ENCODE assay signal across 8 mouse cellular contexts in the genomic region with DNA sequence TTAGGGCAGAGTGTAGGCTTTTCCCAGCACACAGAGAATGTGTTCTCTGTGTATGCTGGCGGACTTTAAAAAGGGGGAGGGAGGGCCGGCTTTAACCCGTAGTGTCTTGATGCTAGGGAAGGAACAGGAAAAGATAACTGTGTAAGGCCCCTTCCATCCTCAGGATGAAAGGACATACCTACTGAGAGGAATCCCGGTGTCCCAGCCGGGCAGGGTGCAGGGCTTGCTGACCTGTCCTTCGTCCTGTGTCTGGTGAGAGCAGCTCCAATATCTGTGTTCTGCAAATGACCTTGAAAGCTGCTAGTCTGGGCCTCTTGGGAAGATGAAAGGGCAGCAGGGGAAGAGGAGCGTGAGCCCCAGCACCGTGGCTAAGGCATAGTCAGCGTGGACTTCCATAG. TPM values are rescaled to one million over a fixed set of nuclear protein-coding genes. Genes with fewer than 3 reads are reported as not detected.
DNase-seq lines count a peak whose midpoint lies in the region; ATAC-seq and TF ChIP-seq lines count a peak whose summit lies in the region.

No protein-coding gene starts in this region.

- DNase-seq in adrenal gland, postnatal 25 days, result peak; percentile 38
- no peak for DNase-seq in retina, embryonic 14.5 days (ENCODE audit: low spot score)
- DNase-seq in cerebellum, adult 9-11 months, result no peak

- peak overlapping the region; percentile 88 for H3K4me2 ChIP-seq in heart, embryonic 16.5 days (ENCODE audit: low read depth, low read length)
- H3K4me2 ChIP-seq in limb, embryonic 15.5 days, result peak overlapping the region; percentile 77
- peak overlapping the region; percentile 92 for H3K4me2 ChIP-seq in stomach, embryonic 14.5 days (replicated peaks; ENCODE audit: low read depth, low read length)

- H3K36me3 ChIP-seq in ES-Bruce4 (ENCODE audit: control insufficient read depth, insufficient read depth, low read length, poor library complexity, severe bottlenecking), result 0 out of 2 replicates have a peak, but pooled peaks cover 2% of the 10 kb centered on the region
- H3K36me3 ChIP-seq in heart, embryonic 16.5 days (ENCODE audit: control insufficient read depth, insufficient read depth), result no peaks in the 10 kb centered on the region
- 0 out of 2 replicates have a peak, but pooled peaks cover 7% of the 10 kb centered on the region for H3K36me3 ChIP-seq in limb, embryonic 15.5 days
- peaks cover 3% of the 10 kb centered on the region; the same call in 1 of the 2 replicates for H3K36me3 ChIP-seq in stomach, embryonic 14.5 days (ENCODE audit: control insufficient read depth, insufficient read depth, low read length)

- no peak for TF ChIP-seq EP300 in ES-Bruce4 (IDR thresholded peaks at IDR 0.05; ENCODE audit: insufficient read depth, low read depth, low read length)

- H3K9ac ChIP-seq in ES-Bruce4 (ENCODE audit: low read depth, poor library complexity, severe bottlenecking), result peak overlapping the region; percentile 88
- peak overlapping the region; percentile 89 for H3K9ac ChIP-seq in heart, embryonic 16.5 days (ENCODE audit: low read length)
- peak overlapping the region; percentile 88 for H3K9ac ChIP-seq in limb, embryonic 15.5 days
- H3K9ac ChIP-seq in stomach, embryonic 14.5 days (replicated peaks; ENCODE audit: low read depth, low read length), result peak overlapping the region; percentile 85; the same call in 1 of the 2 replicates

- peak overlapping the region; percentile 12; the same call in 1 of the 2 replicates for H3K4me3 ChIP-seq in ES-Bruce4 (ENCODE audit: low read depth, low read length)
- peak overlapping the region; percentile 71 for H3K4me3 ChIP-seq in heart, embryonic 16.5 days (ENCODE audit: low read length)
- peak overlapping the region; percentile 71 for H3K4me3 ChIP-seq in limb, embryonic 15.5 days
- peak overlapping the region; percentile 68 for H3K4me3 ChIP-seq in stomach, embryonic 14.5 days (ENCODE audit: low read depth, low read length)

- no peaks in the 10 kb centered on the region for H3K27me3 ChIP-seq in ES-Bruce4 (ENCODE audit: control insufficient read depth, insufficient read depth, low read length, poor library complexity, severe bottlenecking)
- H3K27me3 ChIP-seq in heart, embryonic 16.5 days (ENCODE audit: control insufficient read depth, insufficient read depth, low read length), result no peaks in the 10 kb centered on the region
- no peaks in the 10 kb centered on the region for H3K27me3 ChIP-seq in limb, embryonic 15.5 days
- H3K27me3 ChIP-seq in stomach, embryonic 14.5 days (ENCODE audit: control insufficient read depth, insufficient read depth, low read length), result no peaks in the 10 kb centered on the region

- peaks cover 3% of the 10 kb centered on the region for H3K4me1 ChIP-seq in ES-Bruce4 (ENCODE audit: control insufficient read depth, insufficient read depth, low read length)
- H3K4me1 ChIP-seq in heart, embryonic 16.5 days (ENCODE audit: control insufficient read depth, insufficient read depth, low read length), result peaks cover 42% of the 10 kb centered on the region
- H3K4me1 ChIP-seq in limb, embryonic 15.5 days, result peaks cover 13% of the 10 kb centered on the region
- peaks cover 30% of the 10 kb centered on the region for H3K4me1 ChIP-seq in stomach, embryonic 14.5 days (ENCODE audit: control insufficient read depth, insufficient read depth, low read length)

- no peaks in the 10 kb centered on the region for H3K9me3 ChIP-seq in ES-Bruce4 (replicated peaks; ENCODE audit: control insufficient read depth, insufficient read depth, low read length, poor library complexity, severe bottlenecking)
- no peaks in the 10 kb centered on the region for H3K9me3 ChIP-seq in heart, embryonic 16.5 days (replicated peaks; ENCODE audit: control insufficient read depth, low read length)
- H3K9me3 ChIP-seq in limb, embryonic 15.5 days, result no peaks in the 10 kb centered on the region
- H3K9me3 ChIP-seq in stomach, embryonic 14.5 days (ENCODE audit: control insufficient read depth, low read depth, low read length), result no peaks in the 10 kb centered on the region

- TF ChIP-seq CTCF in ES-Bruce4 (IDR thresholded peaks at IDR 0.05; ENCODE audit: low read depth, low read length), result no peak

- 0 out of 2 replicates have a peak overlapping the region, but pooled peaks have one; percentile 63 for H3K27ac ChIP-seq in ES-Bruce4 (ENCODE audit: insufficient read depth, low read length)
- peak overlapping the region; percentile 100 for H3K27ac ChIP-seq in heart, embryonic 16.5 days (ENCODE audit: low read length)
- H3K27ac ChIP-seq in limb, embryonic 15.5 days, result peak overlapping the region; percentile 100; the same call in 1 of the 2 replicates
- peak overlapping the region; percentile 99; the same call in 1 of the 2 replicates for H3K27ac ChIP-seq in stomach, embryonic 14.5 days (ENCODE audit: low read length)

- TF ChIP-seq POLR2A in ES-Bruce4 (IDR thresholded peaks at IDR 0.05; ENCODE audit: insufficient read depth, low read length), result no peak

- 27% methylated on average over 9 of the region's 9 CpGs for WGBS in heart, embryonic 16.5 days
- 74% methylated on average over 9 of the region's 9 CpGs for WGBS in limb, embryonic 15.5 days
- WGBS in stomach, embryonic 14.5 days, result 53% methylated on average over 9 of the region's 9 CpGs

- peak; percentile 19; the same call in 1 of the 2 replicates for ATAC-seq in heart, embryonic 16.5 days (replicated peaks; ENCODE audit: extremely low read depth, insufficient read depth, low FRiP score)
- no peak for ATAC-seq in limb, embryonic 15.5 days (ENCODE audit: insufficient number of reproducible peaks, low FRiP score, low TSS enrichment, low read depth)
- no peak for ATAC-seq in stomach, embryonic 14.5 days (ENCODE audit: insufficient number of reproducible peaks, insufficient read depth, low FRiP score, low read depth)
- no peak for ATAC-seq in megakaryocyte progenitor cell, adult 5-6 weeks (replicated peaks; ENCODE audit: poor library complexity)

RNA-seq across cellular contexts. Expression of a gene that starts 1.5 kb away (rescaled TPM):
- polyA plus RNA-seq in ES-Bruce4 (2011; ENCODE audit: insufficient read depth, insufficient read length, low read depth, missing spikeins), result 13.5 and 15.6 TPM in 2 replicates
- total RNA-seq in adrenal gland, postnatal 25 days (2021), result 20.5 and 26.7 TPM in 2 replicates
- 29.9 and 33.4 TPM in 2 replicates for polyA plus RNA-seq in heart, embryonic 16.5 days (2015; fragmentation: Nextera tagmentation; extraction: Ambion mirVana)
- 33.8 and 34.7 TPM in 2 replicates for polyA plus RNA-seq in limb, embryonic 15.5 days (2015; fragmentation: Nextera tagmentation; extraction: Ambion mirVana)
- 32.2 and 34.9 TPM in 2 replicates for polyA plus RNA-seq in stomach, embryonic 14.5 days (2014; fragmentation: Nextera tagmentation; extraction: Ambion mirVana)
- 4.0 and 6.0 TPM in 2 replicates for total RNA-seq in megakaryocyte progenitor cell, adult 5-6 weeks (2015)
- total RNA-seq in megakaryocyte progenitor cell, adult 5-6 weeks (2017), result 15.7 and 19.2 TPM in 2 replicates

RNA-seq across cellular contexts. Expression of a gene that starts 39.1 kb away (rescaled TPM):
- polyA plus RNA-seq in ES-Bruce4 (2011; ENCODE audit: insufficient read depth, insufficient read length, low read depth, missing spikeins), result 6.2 and 6.3 TPM in 2 replicates
- total RNA-seq in adrenal gland, postnatal 25 days (2021), result 5.9 and 7.4 TPM in 2 replicates
- polyA plus RNA-seq in heart, embryonic 16.5 days (2015; fragmentation: Nextera tagmentation; extraction: Ambion mirVana), result 1.3 and 1.5 TPM in 2 replicates
- polyA plus RNA-seq in limb, embryonic 15.5 days (2015; fragmentation: Nextera tagmentation; extraction: Ambion mirVana), result 3.4 and 3.5 TPM in 2 replicates
- polyA plus RNA-seq in stomach, embryonic 14.5 days (2014; fragmentation: Nextera tagmentation; extraction: Ambion mirVana), result 12.8 and 13.7 TPM in 2 replicates
- not detected in 2 replicates for total RNA-seq in megakaryocyte progenitor cell, adult 5-6 weeks (2015)
- not detected in 2 replicates for total RNA-seq in megakaryocyte progenitor cell, adult 5-6 weeks (2017)

RNA-seq across cellular contexts. Expression of a gene that starts 42.8 kb away (rescaled TPM):
- polyA plus RNA-seq in ES-Bruce4 (2011; ENCODE audit: insufficient read depth, insufficient read length, low read depth, missing spikeins), result 2,815 and 3,044 TPM in 2 replicates
- total RNA-seq in adrenal gland, postnatal 25 days (2021), result 485 and 642 TPM in 2 replicates
- 606 and 610 TPM in 2 replicates for polyA plus RNA-seq in heart, embryonic 16.5 days (2015; fragmentation: Nextera tagmentation; extraction: Ambion mirVana)
- polyA plus RNA-seq in limb, embryonic 15.5 days (2015; fragmentation: Nextera tagmentation; extraction: Ambion mirVana), result 1,003 and 1,080 TPM in 2 replicates
- polyA plus RNA-seq in stomach, embryonic 14.5 days (2014; fragmentation: Nextera tagmentation; extraction: Ambion mirVana), result 1,379 and 1,439 TPM in 2 replicates
- 2,120 and 2,179 TPM in 2 replicates for total RNA-seq in megakaryocyte progenitor cell, adult 5-6 weeks (2015)
- 3,037 and 3,138 TPM in 2 replicates for total RNA-seq in megakaryocyte progenitor cell, adult 5-6 weeks (2017)

RNA-seq across cellular contexts. Expression of a gene that starts 43.3 kb away (rescaled TPM):
- 30.7 and 32.3 TPM in 2 replicates for polyA plus RNA-seq in ES-Bruce4 (2011; ENCODE audit: insufficient read depth, insufficient read length, low read depth, missing spikeins)
- 22.2 and 27.6 TPM in 2 replicates for total RNA-seq in adrenal gland, postnatal 25 days (2021)
- polyA plus RNA-seq in heart, embryonic 16.5 days (2015; fragmentation: Nextera tagmentation; extraction: Ambion mirVana), result 55.4 and 61.2 TPM in 2 replicates
- 10.4 and 12.0 TPM in 2 replicates for polyA plus RNA-seq in limb, embryonic 15.5 days (2015; fragmentation: Nextera tagmentation; extraction: Ambion mirVana)
- 32.3 and 38.8 TPM in 2 replicates for polyA plus RNA-seq in stomach, embryonic 14.5 days (2014; fragmentation: Nextera tagmentation; extraction: Ambion mirVana)
- 2.1 and 3.6 TPM in 2 replicates for total RNA-seq in megakaryocyte progenitor cell, adult 5-6 weeks (2015)
- 1.5 and 1.8 TPM in 2 replicates for total RNA-seq in megakaryocyte progenitor cell, adult 5-6 weeks (2017)

Comparison
In these comparisons a context has a peak if more than half of its experiments do, and no peak if none do; other contexts are left out.
1. H3K4me3 ChIP-seq: peak in every context shown above with its lines; median percentile 71 in heart, embryonic 16.5 days; 71 in limb, embryonic 15.5 days; 68 in stomach, embryonic 14.5 days; 12 in ES-Bruce4.